Mouse (Mus musculus): ENCODE data around the gene Ndst2.

DNA sequence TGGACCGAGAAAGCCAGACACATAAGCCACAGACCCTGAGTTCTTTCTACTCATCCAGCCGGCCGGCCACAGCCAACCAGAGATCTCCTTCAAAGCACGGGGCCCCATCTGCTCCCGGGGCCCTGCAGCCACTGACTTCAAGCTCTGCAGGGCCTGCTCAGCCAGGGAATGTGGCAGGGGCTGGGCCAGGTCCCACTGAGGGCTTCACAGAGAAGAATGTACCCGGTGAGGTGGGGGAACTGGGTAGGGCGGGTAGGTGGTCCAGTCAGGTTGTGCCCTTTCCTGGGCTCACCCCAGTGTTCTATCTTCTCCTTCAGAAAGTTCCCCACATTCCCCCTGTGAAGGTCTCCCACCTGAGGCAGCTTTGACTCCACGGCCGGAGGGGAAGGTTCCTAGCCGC, 15.9 kb downstream of the Ndst2 start:
- no peak for TF ChIP-seq CTCF (conservative IDR thresholded peaks at IDR 0.05; ENCODE audit: insufficient read depth, insufficient read length, low read depth, low read length)
- no peak for TF ChIP-seq POLR2A (IDR thresholded peaks at IDR 0.05; ENCODE audit: low read depth, low read length)

All from kidney, adult 2 months (tissue).